Mouse (Mus musculus) forebrain, embryonic 13.5 days (tissue): ENCODE results near the gene Ldb3. TPM values are rescaled to one million over a fixed set of nuclear protein-coding genes. Genes with fewer than 3 reads are reported as not detected.

Experiments used
- ATAC-seq: fragments of 200-750 bp; cut with Nextera tagmentation; 2 replicates; pipeline ENCODE4 v1.8.0; 2017
- H3K27ac ChIP-seq: fragments of 300-500 bp; sonication (generic); 2 replicates; pipeline ENCODE4 v1.5.1; 2015; ENCODE audit warnings: inconsistent platforms, mild to moderate bottlenecking, moderate library complexity
- H3K27me3 ChIP-seq: fragments of 300-500 bp; sonication (generic); 2 replicates; pipeline ENCODE4 v1.6.1; 2015; ENCODE audit warnings: mild to moderate bottlenecking, inconsistent platforms
- H3K36me3 ChIP-seq: fragments of 300-500 bp; sonication (generic); 2 replicates; pipeline ENCODE4 v1.6.1; 2015; ENCODE audit warnings: mild to moderate bottlenecking, inconsistent platforms; ENCODE audit not compliant: poor library complexity, severe bottlenecking
- H3K4me1 ChIP-seq: fragments of 300-500 bp; sonication (generic); 2 replicates; pipeline ENCODE4 v1.6.1; 2015; ENCODE audit warnings: inconsistent platforms
- H3K4me2 ChIP-seq: fragments of 300-500 bp; sonication (generic); 2 replicates; pipeline ENCODE4 v1.6.1; 2015; ENCODE audit warnings: inconsistent platforms, mild to moderate bottlenecking, moderate library complexity
- H3K4me3 ChIP-seq: fragments of 300-500 bp; sonication (generic); 2 replicates; pipeline ENCODE4 v1.5.1; 2015; ENCODE audit warnings: mild to moderate bottlenecking, inconsistent platforms
- H3K9ac ChIP-seq: fragments of 300-500 bp; sonication (generic); 2 replicates; pipeline ENCODE4 v1.6.1; 2015; ENCODE audit warnings: mild to moderate bottlenecking, inconsistent platforms
- H3K9me3 ChIP-seq: fragments of 300-500 bp; sonication (generic); replicated peaks from 2 replicates; pipeline ENCODE4 v1.6.1; 2016; ENCODE audit warnings: inconsistent platforms
- WGBS: fragments of 180-500 bp; shearing (Covaris S2); methylation state at CpG from one replicate; pipeline ENCODE4 v1.1.7; 2015; 5-methylcytosine and 5-hydroxymethylcytosine counted together
- polyA plus RNA-seq: library from polyadenylated mRNA; unstranded; fragments of >200 nt; fragmentation: Nextera tagmentation; extraction: Ambion mirVana; gene quantifications from 2 replicates; pipeline ENCODE4 v1.2.1, GENCODE M21; 2015

Gene Ldb3
- polyA plus RNA-seq, 1 experiment from 2014 or later, result 0.32 TPM

GRCm38 (mm10) chr14:34588005-34588404 is 477 bp downstream of the Ldb3 start:
- Histone ChIP-seq H3K4me2 (no peak overlapping the region), H3K4me1 (no peaks in the 10 kb centered on the region), H3K9ac (no peak overlapping the region), H3K27ac (no peak overlapping the region), H3K36me3 (no peaks in the 10 kb centered on the region), H3K9me3 (no peaks in the 10 kb centered on the region), H3K27me3 (no peaks in the 10 kb centered on the region), H3K4me3 (no peak overlapping the region)
- no peak for ATAC-seq
- 82% methylated on average over 5 of the region's 5 CpGs for WGBS

GRCm38 (mm10) chr14:34586871-34587270 is 1.6 kb downstream of the Ldb3 start:
- ATAC-seq, result no peak
- WGBS, result 83% methylated on average over 3 of the region's 3 CpGs
- no peaks in the 10 kb centered on the region for H3K27me3 ChIP-seq

GRCm38 (mm10) chr14:34585358-34586105 is 3.0 kb downstream of the Ldb3 start:
- WGBS, result 90% methylated on average over 9 of the region's 9 CpGs
- H3K9me3 ChIP-seq, result no peaks in the 10 kb centered on the region
- H3K36me3 ChIP-seq, result no peaks in the 10 kb centered on the region
- H3K9ac ChIP-seq, result no peak overlapping the region
- H3K27ac ChIP-seq, result no peak overlapping the region
- ATAC-seq, result no peak
- H3K4me2 ChIP-seq, result no peak overlapping the region
- H3K4me1 ChIP-seq, result no peaks in the 10 kb centered on the region
- no peak overlapping the region for H3K4me3 ChIP-seq
- no peaks in the 10 kb centered on the region for H3K27me3 ChIP-seq

More at GRCm38 (mm10) chr14:34586871-34587270, 1.6 kb downstream of the Ldb3 start:
- Histone ChIP-seq H3K4me1 (no peaks in the 10 kb centered on the region), H3K9ac (no peak overlapping the region), H3K36me3 (no peaks in the 10 kb centered on the region), H3K9me3 (no peaks in the 10 kb centered on the region), H3K27ac (no peak overlapping the region), H3K4me3 (no peak overlapping the region), H3K4me2 (no peak overlapping the region)

- H3K4me3 ChIP-seq, result no peak overlapping the region
- WGBS, result 87% methylated on average over 3 of the region's 3 CpGs
Observed at GRCm38 (mm10) chr14:34582740-34583427, 5.6 kb downstream of the Ldb3 start.

GRCm38 (mm10) chr14:34576858-34577257 is 11.6 kb downstream of the Ldb3 start:
- Histone ChIP-seq H3K9me3 (no peaks in the 10 kb centered on the region), H3K4me1 (no peaks in the 10 kb centered on the region), H3K4me3 (no peak overlapping the region), H3K4me2 (no peak overlapping the region), H3K27me3 (no peaks in the 10 kb centered on the region), H3K36me3 (no peaks in the 10 kb centered on the region), H3K27ac (no peak overlapping the region), H3K9ac (no peak overlapping the region)
- WGBS, result 80% methylated on average over 4 of the region's 4 CpGs
- no peak for ATAC-seq

More at GRCm38 (mm10) chr14:34582740-34583427, 5.6 kb downstream of the Ldb3 start:
- no peaks in the 10 kb centered on the region for H3K9me3 ChIP-seq
- no peaks in the 10 kb centered on the region for H3K27me3 ChIP-seq
- no peaks in the 10 kb centered on the region for H3K4me1 ChIP-seq
- no peak overlapping the region for H3K27ac ChIP-seq
- H3K4me2 ChIP-seq, result no peak overlapping the region
- ATAC-seq, result no peak
- H3K36me3 ChIP-seq, result no peaks in the 10 kb centered on the region
- H3K9ac ChIP-seq, result no peak overlapping the region

- Histone ChIP-seq H3K9me3 (no peaks in the 10 kb centered on the region), H3K4me3 (no peak overlapping the region), H3K4me2 (no peak overlapping the region), H3K27me3 (peaks cover 6% of the 10 kb centered on the region; the same call in 1 of the 2 replicates), H3K36me3 (no peaks in the 10 kb centered on the region), H3K4me1 (peaks cover 7% of the 10 kb centered on the region; the same call in 1 of the 2 replicates), H3K9ac (no peak overlapping the region), H3K27ac (no peak overlapping the region)
- 62% methylated on average over 2 of the region's 2 CpGs for WGBS
- no peak for ATAC-seq
Observed at GRCm38 (mm10) chr14:34574068-34574467, 14.4 kb downstream of the Ldb3 start.

- 70% methylated on average over 9 of the region's 9 CpGs for WGBS
- no peak overlapping the region for H3K4me3 ChIP-seq
- ATAC-seq, result no peak
- H3K9me3 ChIP-seq, result no peaks in the 10 kb centered on the region
- no peak overlapping the region for H3K9ac ChIP-seq
- H3K36me3 ChIP-seq, result no peaks in the 10 kb centered on the region
- peaks cover 7% of the 10 kb centered on the region; the same call in 1 of the 2 replicates for H3K27me3 ChIP-seq
- H3K4me1 ChIP-seq, result peaks cover 7% of the 10 kb centered on the region; the same call in 1 of the 2 replicates
- no peak overlapping the region for H3K4me2 ChIP-seq
- H3K27ac ChIP-seq, result no peak overlapping the region
Observed at GRCm38 (mm10) chr14:34573348-34573913, 15.1 kb downstream of the Ldb3 start.

GRCm38 (mm10) chr14:34571610-34572387 is 16.7 kb downstream of the Ldb3 start:
- Histone ChIP-seq H3K9ac (no peak overlapping the region), H3K27ac (no peak overlapping the region), H3K9me3 (no peaks in the 10 kb centered on the region), H3K4me3 (no peak overlapping the region), H3K4me1 (peaks cover 7% of the 10 kb centered on the region; the same call in 1 of the 2 replicates), H3K4me2 (no peak overlapping the region), H3K27me3 (peaks cover 7% of the 10 kb centered on the region; the same call in 1 of the 2 replicates), H3K36me3 (no peaks in the 10 kb centered on the region)
- WGBS, result 86% methylated on average over 17 of the region's 17 CpGs
- no peak for ATAC-seq

- WGBS, result 85% methylated on average over 4 of the region's 4 CpGs
- H3K4me2 ChIP-seq, result no peak overlapping the region
- H3K4me1 ChIP-seq, result peaks cover 7% of the 10 kb centered on the region; the same call in 1 of the 2 replicates
- ATAC-seq, result no peak
- no peak overlapping the region for H3K9ac ChIP-seq
- H3K9me3 ChIP-seq, result no peaks in the 10 kb centered on the region
- no peak overlapping the region for H3K4me3 ChIP-seq
- peaks cover 7% of the 10 kb centered on the region; the same call in 1 of the 2 replicates for H3K27me3 ChIP-seq
- no peak overlapping the region for H3K27ac ChIP-seq
- H3K36me3 ChIP-seq, result no peaks in the 10 kb centered on the region
Observed at GRCm38 (mm10) chr14:34570903-34571302, 17.6 kb downstream of the Ldb3 start.

GRCm38 (mm10) chr14:34570294-34570693 is 18.2 kb downstream of the Ldb3 start:
- Histone ChIP-seq H3K9me3 (no peaks in the 10 kb centered on the region), H3K27me3 (peaks cover 7% of the 10 kb centered on the region; the same call in 1 of the 2 replicates), H3K9ac (no peak overlapping the region), H3K36me3 (no peaks in the 10 kb centered on the region), H3K4me3 (0 out of 2 replicates have a peak overlapping the region, but pooled peaks have one; percentile 35), H3K27ac (no peak overlapping the region), H3K4me1 (peaks cover 7% of the 10 kb centered on the region; the same call in 1 of the 2 replicates), H3K4me2 (peak overlapping the region; percentile 63)
- peak; percentile 80 for ATAC-seq
- WGBS, result 1% methylated on average over 6 of the region's 6 CpGs

- Histone ChIP-seq H3K9ac (peak overlapping the region; percentile 53), H3K27me3 (peaks cover 7% of the 10 kb centered on the region; the same call in 1 of the 2 replicates), H3K4me3 (peak overlapping the region; percentile 35), H3K27ac (no peak overlapping the region), H3K4me1 (peaks cover 7% of the 10 kb centered on the region; the same call in 1 of the 2 replicates), H3K36me3 (no peaks in the 10 kb centered on the region), H3K9me3 (no peaks in the 10 kb centered on the region), H3K4me2 (peak overlapping the region; percentile 63)
- no peak for ATAC-seq
- 37% methylated on average over 27 of the region's 27 CpGs for WGBS
Observed at GRCm38 (mm10) chr14:34569534-34570194, 18.8 kb downstream of the Ldb3 start.
